18 mouse cellular contexts compared by ENCODE assay signal in genomic region chr7:34805042-34805441, GRCm38 (mm10). TPM values are rescaled to one million over a fixed set of nuclear protein-coding genes. Genes with fewer than 3 reads are reported as not detected.
DNase-seq lines count a peak whose midpoint lies in the region; ATAC-seq and TF ChIP-seq lines count a peak whose summit lies in the region.
"Had no signal": no experiment of that assay in that cellular context is flagged by ENCODE, and none has a peak within 500 bp of the region (broad histone marks: within the 10 kb centered on the region; RNA-seq: fewer than 3 reads in every experiment).

No protein-coding gene starts in this region.

- H3K27me3 ChIP-seq in hindbrain, embryonic 10.5 days (ENCODE audit: insufficient read depth, poor library complexity, severe bottlenecking): peaks cover 42% of the 10 kb centered on the region
- no peaks in the 10 kb centered on the region; the same call in 1 of the 2 replicates for H3K27me3 ChIP-seq in hindbrain, embryonic 16.5 days (replicated peaks; ENCODE audit: control insufficient read depth, insufficient read depth, low read length)
- peaks cover 19% of the 10 kb centered on the region for H3K27me3 ChIP-seq in neural tube, embryonic 13.5 days
- peaks cover 16% of the 10 kb centered on the region for H3K27me3 ChIP-seq in neural tube, embryonic 15.5 days (replicated peaks)
- no peaks in the 10 kb centered on the region for H3K27me3 ChIP-seq in neural tube, embryonic 14.5 days (ENCODE audit: control insufficient read depth, insufficient read depth, low read length)

- no peak for TF ChIP-seq POLR2A in lung, adult 2 months (IDR thresholded peaks at IDR 0.05; ENCODE audit: borderline replicate concordance, extremely low read depth, low read depth, low read length)

- no peak overlapping the region for H3K4me2 ChIP-seq in hindbrain, embryonic 16.5 days (ENCODE audit: low read length)
- H3K4me2 ChIP-seq in neural tube, embryonic 13.5 days: no peak overlapping the region
- no peak overlapping the region for H3K4me2 ChIP-seq in neural tube, embryonic 15.5 days
- no peak overlapping the region for H3K4me2 ChIP-seq in neural tube, embryonic 14.5 days (ENCODE audit: low read depth, low read length)
- H3K4me2 ChIP-seq: embryonic facial prominence, embryonic 12.5 days; heart, embryonic 15.5 days had no signal

- 75% methylated on average over 2 of the region's 2 CpGs for WGBS in hindbrain, embryonic 10.5 days
- 81% methylated on average over 2 of the region's 2 CpGs for WGBS in hindbrain, embryonic 16.5 days
- WGBS in neural tube, embryonic 13.5 days: 80% methylated on average over 2 of the region's 2 CpGs
- 84% methylated on average over 2 of the region's 2 CpGs for WGBS in neural tube, embryonic 15.5 days
- WGBS in neural tube, embryonic 14.5 days: 73% methylated on average over 2 of the region's 2 CpGs
- WGBS in lung, adult 2 months: 71% methylated on average over 2 of the region's 2 CpGs

- no peak for DNase-seq in hindbrain, embryonic 10.5 days (ENCODE audit: low spot score)
- DNase-seq in kidney, adult 9 months: peak; percentile 43
- no peak for DNase-seq in thymus, postnatal 10 days (ENCODE audit: low spot score in 2 of 2)
- no peak for DNase-seq in lung, adult 2 months
- DNase-seq: cerebellum, adult 8-10 months; forebrain, postnatal 0 days; gastrocnemius, adult 2 months; heart, adult 11 months; layer of hippocampus, postnatal 36 days; thymus, postnatal 4 days had no signal

- peaks cover 59% of the 10 kb centered on the region for H3K4me1 ChIP-seq in hindbrain, embryonic 10.5 days (replicated peaks)
- H3K4me1 ChIP-seq in hindbrain, embryonic 16.5 days (ENCODE audit: control insufficient read depth, insufficient read depth, low read depth, low read length): peaks cover under 1% of the 10 kb centered on the region
- peaks cover 71% of the 10 kb centered on the region for H3K4me1 ChIP-seq in neural tube, embryonic 13.5 days (replicated peaks)
- H3K4me1 ChIP-seq in neural tube, embryonic 15.5 days: peaks cover 30% of the 10 kb centered on the region
- peaks cover 4% of the 10 kb centered on the region; the same call in 1 of the 2 replicates for H3K4me1 ChIP-seq in neural tube, embryonic 14.5 days (ENCODE audit: control insufficient read depth, insufficient read depth, low read length)
- no peaks in the 10 kb centered on the region for H3K4me1 ChIP-seq in lung, adult 2 months (ENCODE audit: control insufficient read depth, insufficient read depth, low read length)

- TF ChIP-seq CTCF in lung, adult 2 months (IDR thresholded peaks at IDR 0.05; ENCODE audit: insufficient read depth, low read length): no peak

- H3K36me3 ChIP-seq in hindbrain, embryonic 10.5 days: no peaks in the 10 kb centered on the region
- H3K36me3 ChIP-seq in hindbrain, embryonic 16.5 days (ENCODE audit: control insufficient read depth, insufficient read depth, low read length): no peaks in the 10 kb centered on the region
- H3K36me3 ChIP-seq in neural tube, embryonic 13.5 days: no peaks in the 10 kb centered on the region
- no peaks in the 10 kb centered on the region for H3K36me3 ChIP-seq in neural tube, embryonic 15.5 days
- H3K36me3 ChIP-seq in neural tube, embryonic 14.5 days (ENCODE audit: control insufficient read depth, insufficient read depth, low read length): no peaks in the 10 kb centered on the region
- H3K36me3 ChIP-seq: embryonic facial prominence, embryonic 12.5 days; heart, embryonic 15.5 days had no signal

- ATAC-seq in hindbrain, embryonic 16.5 days: no peak
- no peak for ATAC-seq in neural tube, embryonic 13.5 days (ENCODE audit: low read depth)
- no peak for ATAC-seq in neural tube, embryonic 15.5 days (ENCODE audit: low FRiP score)
- no peak for ATAC-seq in neural tube, embryonic 14.5 days (ENCODE audit: low read depth)
- ATAC-seq: CD4-positive, CD25-positive, alpha-beta regulatory T cell, adult 4 months; forebrain, postnatal 0 days had no signal

- no peaks in the 10 kb centered on the region for H3K9me3 ChIP-seq in hindbrain, embryonic 10.5 days
- H3K9me3 ChIP-seq in hindbrain, embryonic 16.5 days (ENCODE audit: control insufficient read depth, low read length): no peaks in the 10 kb centered on the region
- no peaks in the 10 kb centered on the region for H3K9me3 ChIP-seq in neural tube, embryonic 13.5 days
- H3K9me3 ChIP-seq in neural tube, embryonic 15.5 days (replicated peaks): no peaks in the 10 kb centered on the region
- no peaks in the 10 kb centered on the region for H3K9me3 ChIP-seq in neural tube, embryonic 14.5 days (ENCODE audit: control insufficient read depth, low read length)
- H3K9me3 ChIP-seq: embryonic facial prominence, embryonic 12.5 days; heart, embryonic 15.5 days had no signal

- no peak overlapping the region for H3K9ac ChIP-seq in hindbrain, embryonic 16.5 days (ENCODE audit: low read depth, low read length)
- H3K9ac ChIP-seq in neural tube, embryonic 13.5 days: no peak overlapping the region
- no peak overlapping the region for H3K9ac ChIP-seq in neural tube, embryonic 15.5 days (replicated peaks)
- H3K9ac ChIP-seq in neural tube, embryonic 14.5 days (replicated peaks; ENCODE audit: low read depth, low read length): no peak overlapping the region
- H3K9ac ChIP-seq: embryonic facial prominence, embryonic 12.5 days; forebrain, postnatal 0 days; heart, embryonic 15.5 days; liver, embryonic 14.5 days had no signal

- no peak overlapping the region for H3K4me3 ChIP-seq in hindbrain, embryonic 10.5 days
- no peak overlapping the region for H3K4me3 ChIP-seq in hindbrain, embryonic 16.5 days (ENCODE audit: low read length)
- H3K4me3 ChIP-seq in neural tube, embryonic 13.5 days: no peak overlapping the region
- no peak overlapping the region for H3K4me3 ChIP-seq in neural tube, embryonic 15.5 days (replicated peaks)
- no peak overlapping the region for H3K4me3 ChIP-seq in neural tube, embryonic 14.5 days (ENCODE audit: low read depth, low read length)
- H3K4me3 ChIP-seq in lung, adult 2 months (replicated peaks; ENCODE audit: extremely low read depth, low read depth, low read length): no peak overlapping the region
- H3K4me3 ChIP-seq: embryonic facial prominence, embryonic 12.5 days; gastrocnemius, adult 2 months; heart, embryonic 15.5 days had no signal

- peak overlapping the region; percentile 50; the same call in 1 of the 2 replicates for H3K27ac ChIP-seq in hindbrain, embryonic 10.5 days
- H3K27ac ChIP-seq in hindbrain, embryonic 16.5 days (ENCODE audit: low read depth, low read length): no peak overlapping the region
- H3K27ac ChIP-seq in neural tube, embryonic 13.5 days (replicated peaks): peak overlapping the region; percentile 77
- H3K27ac ChIP-seq in neural tube, embryonic 15.5 days (replicated peaks): no peak overlapping the region
- peak overlapping the region; percentile 34 for H3K27ac ChIP-seq in neural tube, embryonic 14.5 days (ENCODE audit: low read depth, low read length)
- H3K27ac ChIP-seq: embryonic facial prominence, embryonic 12.5 days; gastrocnemius, adult 2 months; heart, embryonic 15.5 days; liver, embryonic 14.5 days had no signal

RNA-seq across cellular contexts. Expression of gene Chst8, which starts 7.5 kb away (rescaled TPM):
- 12.2 and 17.5 TPM in 2 replicates for polyA plus RNA-seq in hindbrain, embryonic 10.5 days (2016; fragmentation: Nextera tagmentation; extraction: Ambion mirVana)
- polyA plus RNA-seq in hindbrain, embryonic 16.5 days (2015; fragmentation: Nextera tagmentation; extraction: Ambion mirVana): 9.2 and 12.2 TPM in 2 replicates
- 32.3 and 42.1 TPM in 2 replicates for polyA plus RNA-seq in neural tube, embryonic 13.5 days (2015; fragmentation: Nextera tagmentation; extraction: Ambion mirVana)
- polyA plus RNA-seq in neural tube, embryonic 15.5 days (2015; fragmentation: Nextera tagmentation; extraction: Ambion mirVana): 13.2 and 13.3 TPM in 2 replicates
- polyA plus RNA-seq in neural tube, embryonic 14.5 days (2014; fragmentation: Nextera tagmentation; extraction: Ambion mirVana): 9.7 and 16.9 TPM in 2 replicates
- 5.3 and 14.2 TPM in 2 replicates for polyA plus RNA-seq in lung, adult 2 months (2012; rRNA removed)

Comparison
In these comparisons a context has a peak if more than half of its experiments do, and no peak if none do; other contexts are left out.
1. H3K27ac ChIP-seq: peak in hindbrain, embryonic 10.5 days (single experiment), neural tube, embryonic 13.5 days (single experiment) and neural tube, embryonic 14.5 days (single experiment); none in hindbrain, embryonic 16.5 days (single experiment) and neural tube, embryonic 15.5 days (single experiment).